Mouse (Mus musculus) neural tube, embryonic 13.5 days (tissue): ENCODE data around the gene Fcnb. TPM values are rescaled to one million over a fixed set of nuclear protein-coding genes. Genes with fewer than 3 reads are reported as not detected.

Experiments used
- ATAC-seq: fragments of 200-750 bp; cut with Nextera tagmentation; 2 replicates; pipeline ENCODE4 v1.8.0; 2017; ENCODE audit warnings: low read depth, mild to moderate bottlenecking, moderate TSS enrichment, moderate library complexity
- H3K27ac ChIP-seq: fragments of 300-500 bp; sonication (generic); replicated peaks from 2 replicates; pipeline ENCODE4 v1.5.1; 2015; ENCODE audit warnings: moderate library complexity, mild to moderate bottlenecking, inconsistent platforms
- H3K27me3 ChIP-seq: fragments of 300-500 bp; sonication (generic); 2 replicates; pipeline ENCODE4 v1.6.1; 2015; ENCODE audit warnings: mild to moderate bottlenecking, inconsistent platforms
- H3K36me3 ChIP-seq: fragments of 300-500 bp; sonication (generic); 2 replicates; pipeline ENCODE4 v1.6.1; 2015; ENCODE audit warnings: mild to moderate bottlenecking, inconsistent platforms
- H3K4me1 ChIP-seq: fragments of 300-500 bp; sonication (generic); replicated peaks from 2 replicates; pipeline ENCODE4 v1.6.1; 2015; ENCODE audit warnings: inconsistent platforms
- H3K4me2 ChIP-seq: fragments of 300-500 bp; sonication (generic); 2 replicates; pipeline ENCODE4 v1.6.1; 2015; ENCODE audit warnings: inconsistent platforms, mild to moderate bottlenecking, moderate library complexity
- H3K4me3 ChIP-seq: fragments of 300-500 bp; sonication (generic); 2 replicates; pipeline ENCODE4 v1.5.1; 2015; ENCODE audit warnings: mild to moderate bottlenecking, inconsistent platforms
- H3K9ac ChIP-seq: fragments of 300-500 bp; sonication (generic); 2 replicates; pipeline ENCODE4 v1.6.1; 2015; ENCODE audit warnings: moderate library complexity, mild to moderate bottlenecking, inconsistent platforms
- H3K9me3 ChIP-seq: fragments of 300-500 bp; sonication (generic); 2 replicates; pipeline ENCODE4 v1.6.1; 2016; ENCODE audit warnings: inconsistent platforms
- WGBS: fragments of 180-500 bp; shearing (Covaris S2); methylation state at CpG from one replicate; pipeline ENCODE4 v1.1.7; 2015; 5-methylcytosine and 5-hydroxymethylcytosine counted together
- polyA plus RNA-seq: library from polyadenylated mRNA; unstranded; fragments of >200 nt; fragmentation: Nextera tagmentation; extraction: Ambion mirVana; gene quantifications from 2 replicates; pipeline ENCODE4 v1.2.1, GENCODE M21; 2015

Fcnb gene
- polyA plus RNA-seq, 1 experiment from 2014 or later, result 0.27 TPM

DNA sequence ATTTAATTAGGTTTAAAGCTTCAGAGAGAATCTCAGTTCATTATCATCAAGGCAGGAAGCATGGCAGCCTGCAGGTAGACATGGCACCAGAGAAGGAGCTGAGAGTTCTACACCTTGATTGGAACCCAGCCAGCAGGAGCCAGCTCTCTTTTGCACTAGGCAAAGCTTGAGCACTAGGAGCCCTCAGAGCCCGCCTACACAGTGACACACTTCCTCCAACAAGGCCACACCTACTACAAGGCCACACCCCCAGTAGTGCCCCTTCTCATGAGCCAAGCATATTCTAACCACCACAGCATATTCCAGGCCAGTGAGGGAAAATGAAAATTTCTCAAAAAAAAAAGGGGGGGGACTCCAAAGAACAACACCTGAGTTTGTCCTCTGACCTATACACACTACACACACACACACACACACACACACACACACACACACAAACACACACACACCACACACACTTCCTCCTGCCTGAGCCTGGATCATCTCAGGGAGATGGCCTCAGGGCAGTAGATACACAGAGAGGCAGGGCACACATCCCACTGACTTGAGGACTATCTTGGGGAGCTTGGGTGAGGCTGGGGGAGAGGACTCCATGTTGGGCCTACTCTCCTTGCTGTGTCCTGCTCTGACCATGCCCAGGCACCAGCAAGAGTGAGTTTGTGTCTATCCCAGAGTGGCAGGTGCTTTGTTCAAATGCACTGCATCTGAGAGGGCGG is 16.7 kb downstream of the Fcnb start:
- ATAC-seq, result no peak; the same call in 1 of the 2 replicates
- H3K9ac ChIP-seq, result no peak overlapping the region
- H3K4me1 ChIP-seq, result peaks cover 27% of the 10 kb centered on the region
- 63% methylated on average over 2 of the region's 2 CpGs for WGBS
- no peaks in the 10 kb centered on the region for H3K27me3 ChIP-seq
- no peaks in the 10 kb centered on the region for H3K36me3 ChIP-seq
- peak overlapping the region; percentile 59 for H3K27ac ChIP-seq
- H3K9me3 ChIP-seq, result no peaks in the 10 kb centered on the region
- no peak overlapping the region for H3K4me3 ChIP-seq
- H3K4me2 ChIP-seq, result no peak overlapping the region

GRCm38 (mm10) chr2:28067175-28067574 is 17.5 kb downstream of the Fcnb start:
- Histone ChIP-seq H3K4me1 (peaks cover 27% of the 10 kb centered on the region), H3K4me3 (no peak overlapping the region), H3K9me3 (no peaks in the 10 kb centered on the region), H3K9ac (no peak overlapping the region), H3K27me3 (no peaks in the 10 kb centered on the region), H3K27ac (peak overlapping the region; percentile 56), H3K36me3 (no peaks in the 10 kb centered on the region), H3K4me2 (no peak overlapping the region)
- 52% methylated on average over 6 of the region's 6 CpGs for WGBS
- no peak for ATAC-seq

DNA sequence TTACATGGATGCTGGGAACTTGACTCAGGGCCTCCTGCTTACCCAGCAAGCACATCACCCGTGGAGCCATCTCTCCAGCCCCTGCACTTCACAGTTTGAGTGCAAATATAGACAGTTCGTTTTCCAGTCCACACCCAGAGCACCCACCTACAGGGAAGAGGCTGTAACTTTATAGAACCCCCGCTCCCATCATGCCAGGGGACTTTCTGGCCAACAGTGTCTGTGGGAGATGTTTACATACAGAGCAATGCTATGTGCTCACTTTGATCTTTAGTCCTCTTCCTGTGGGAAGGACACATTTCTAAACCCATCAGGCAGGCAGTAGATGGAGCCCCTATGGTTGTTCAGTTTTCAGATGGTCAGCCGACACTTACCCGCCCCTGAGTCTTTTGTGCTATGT is 18.0 kb downstream of the Fcnb start:
- Histone ChIP-seq H3K4me3 (no peak overlapping the region), H3K4me2 (no peak overlapping the region), H3K36me3 (no peaks in the 10 kb centered on the region), H3K9ac (no peak overlapping the region), H3K27ac (peak overlapping the region; percentile 56; the same call in 1 of the 2 replicates), H3K9me3 (no peaks in the 10 kb centered on the region), H3K27me3 (no peaks in the 10 kb centered on the region), H3K4me1 (peaks cover 27% of the 10 kb centered on the region)
- 75% methylated on average over 5 of the region's 5 CpGs for WGBS
- ATAC-seq, result no peak

- 90% methylated on average over 5 of the region's 5 CpGs for WGBS
- no peak overlapping the region for H3K27ac ChIP-seq
- ATAC-seq, result no peak
- H3K4me1 ChIP-seq, result peaks cover 27% of the 10 kb centered on the region
- H3K36me3 ChIP-seq, result no peaks in the 10 kb centered on the region
- no peak overlapping the region for H3K4me2 ChIP-seq
- no peak overlapping the region for H3K4me3 ChIP-seq
- H3K9me3 ChIP-seq, result no peaks in the 10 kb centered on the region
- H3K9ac ChIP-seq, result no peak overlapping the region
- no peaks in the 10 kb centered on the region for H3K27me3 ChIP-seq
Measured at GRCm38 (mm10) chr2:28065081-28065651, 19.5 kb downstream of the Fcnb start.

- ATAC-seq, result no peak
- H3K4me3 ChIP-seq, result no peak overlapping the region
- no peaks in the 10 kb centered on the region for H3K36me3 ChIP-seq
- H3K27ac ChIP-seq, result no peak overlapping the region
- no peaks in the 10 kb centered on the region for H3K27me3 ChIP-seq
- no peak overlapping the region for H3K4me2 ChIP-seq
- 83% methylated on average over 7 of the region's 7 CpGs for WGBS
- no peaks in the 10 kb centered on the region for H3K9me3 ChIP-seq
- H3K4me1 ChIP-seq, result peaks cover 25% of the 10 kb centered on the region
- no peak overlapping the region for H3K9ac ChIP-seq
Measured at GRCm38 (mm10) chr2:28064339-28065080, 20.2 kb downstream of the Fcnb start.

GRCm38 (mm10) chr2:28063711-28064338 is 20.9 kb downstream of the Fcnb start:
- ATAC-seq, result no peak

GRCm38 (mm10) chr2:28059922-28060321 is 24.8 kb downstream of the Fcnb start:
- H3K4me1 ChIP-seq, result no peaks in the 10 kb centered on the region
- no peaks in the 10 kb centered on the region for H3K9me3 ChIP-seq
- WGBS, result 88% methylated on average over 1 of the region's 1 CpGs
- no peak overlapping the region for H3K4me2 ChIP-seq
- H3K27me3 ChIP-seq, result no peaks in the 10 kb centered on the region
- no peak overlapping the region for H3K4me3 ChIP-seq
- H3K9ac ChIP-seq, result no peak overlapping the region
- H3K27ac ChIP-seq, result no peak overlapping the region
- ATAC-seq, result no peak
- no peaks in the 10 kb centered on the region for H3K36me3 ChIP-seq

More at GRCm38 (mm10) chr2:28063711-28064338, 20.9 kb downstream of the Fcnb start:
- Histone ChIP-seq H3K36me3 (no peaks in the 10 kb centered on the region), H3K4me2 (no peak overlapping the region), H3K4me1 (peaks cover 21% of the 10 kb centered on the region), H3K9me3 (no peaks in the 10 kb centered on the region), H3K27ac (no peak overlapping the region), H3K4me3 (no peak overlapping the region), H3K9ac (no peak overlapping the region), H3K27me3 (no peaks in the 10 kb centered on the region)
- 90% methylated on average over 4 of the region's 4 CpGs for WGBS

- Histone ChIP-seq H3K4me2 (no peak overlapping the region), H3K36me3 (no peaks in the 10 kb centered on the region), H3K9ac (no peak overlapping the region), H3K4me3 (no peak overlapping the region), H3K27ac (no peak overlapping the region), H3K4me1 (no peaks in the 10 kb centered on the region), H3K9me3 (0 out of 2 replicates have a peak, but pooled peaks cover 6% of the 10 kb centered on the region), H3K27me3 (no peaks in the 10 kb centered on the region; the same call in 1 of the 2 replicates)
- no peak for ATAC-seq
- 85% methylated on average over 7 of the region's 7 CpGs for WGBS
Measured at GRCm38 (mm10) chr2:28047092-28047491, 37.6 kb downstream of the Fcnb start.

DNA sequence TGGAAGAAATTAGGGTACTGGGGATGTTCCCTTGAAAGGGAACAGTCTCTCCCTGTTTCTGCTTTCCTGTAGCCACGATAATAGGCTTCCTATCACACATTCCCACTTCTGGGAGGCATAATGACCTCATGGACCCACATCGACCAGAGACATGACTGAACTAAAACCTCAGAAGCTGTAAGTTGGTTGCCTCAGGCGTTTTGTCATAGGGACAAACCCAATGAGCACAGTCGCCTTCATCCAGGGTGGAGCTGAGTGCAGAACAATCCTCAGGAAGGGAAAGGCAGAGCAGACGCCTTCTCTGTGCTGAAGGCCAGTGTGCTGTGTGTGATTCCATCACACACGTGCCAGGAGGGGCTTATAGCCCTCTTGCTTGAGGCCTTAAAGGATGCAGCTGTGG is 38.4 kb downstream of the Fcnb start:
- 77% methylated on average over 6 of the region's 6 CpGs for WGBS
- Histone ChIP-seq H3K4me3 (no peak overlapping the region), H3K27me3 (no peaks in the 10 kb centered on the region; the same call in 1 of the 2 replicates), H3K27ac (no peak overlapping the region), H3K9me3 (0 out of 2 replicates have a peak, but pooled peaks cover 6% of the 10 kb centered on the region), H3K4me2 (no peak overlapping the region), H3K36me3 (no peaks in the 10 kb centered on the region), H3K9ac (no peak overlapping the region; the same call in 1 of the 2 replicates), H3K4me1 (no peaks in the 10 kb centered on the region)
- ATAC-seq, result no peak

DNA sequence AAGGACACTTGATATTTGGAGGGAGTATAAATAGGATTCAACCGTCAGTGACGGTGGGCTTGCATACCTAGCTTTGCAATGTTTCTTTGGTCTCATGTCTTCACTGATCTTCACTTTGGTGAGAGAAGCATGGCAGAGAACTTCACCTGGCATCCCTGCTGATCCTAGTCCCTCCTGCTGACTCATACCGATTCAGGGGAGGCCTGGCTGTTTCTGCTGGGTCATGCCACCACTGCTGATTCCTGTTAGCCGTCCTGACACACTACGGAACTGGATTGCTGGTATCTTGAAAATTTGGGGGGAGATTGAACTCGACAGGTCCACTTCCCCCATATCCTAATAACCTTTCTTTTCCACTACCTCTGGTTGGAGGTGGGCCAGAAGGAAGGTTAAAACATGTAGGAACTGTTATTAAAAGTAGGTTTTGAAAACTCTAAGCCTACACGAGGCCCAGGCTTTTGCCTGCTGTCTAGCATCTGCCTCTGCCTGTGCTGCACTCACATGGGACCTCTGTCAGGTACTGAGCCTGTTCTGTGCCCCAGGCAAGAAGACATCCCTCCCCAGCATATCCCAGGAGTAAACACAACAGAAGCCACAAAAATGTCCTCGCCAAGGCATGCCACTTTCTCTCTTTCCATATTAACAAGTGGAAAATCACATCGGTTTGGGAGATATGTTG is 39.6 kb downstream of the Fcnb start:
- no peak for ATAC-seq
- Histone ChIP-seq H3K36me3 (no peaks in the 10 kb centered on the region), H3K27me3 (no peaks in the 10 kb centered on the region; the same call in 1 of the 2 replicates), H3K27ac (no peak overlapping the region), H3K4me1 (no peaks in the 10 kb centered on the region), H3K4me2 (no peak overlapping the region), H3K4me3 (no peak overlapping the region), H3K9ac (no peak overlapping the region), H3K9me3 (0 out of 2 replicates have a peak, but pooled peaks cover 6% of the 10 kb centered on the region)
- WGBS, result 88% methylated on average over 9 of the region's 9 CpGs

DNA sequence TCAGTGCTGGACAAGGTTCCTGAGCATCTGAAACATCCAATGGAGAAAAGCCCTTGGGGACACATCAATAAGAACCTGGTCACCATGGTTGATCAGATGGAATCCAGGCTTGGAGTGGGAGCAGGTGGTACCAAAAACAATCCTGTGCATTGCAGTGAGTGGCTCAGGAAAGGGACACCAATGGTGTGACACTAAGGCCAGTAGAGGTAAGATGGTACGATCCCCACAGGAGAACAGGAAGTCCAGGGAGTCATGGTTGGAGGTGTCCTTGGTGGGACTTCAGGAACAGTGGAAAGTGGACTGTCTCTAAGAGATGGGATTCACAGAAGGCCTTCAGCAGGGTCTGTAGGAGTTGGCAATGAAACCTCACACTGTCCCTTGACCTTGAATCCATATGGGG is 44.2 kb downstream of the Fcnb start:
- WGBS, result 90% methylated on average over 1 of the region's 1 CpGs
- no peak overlapping the region for H3K9ac ChIP-seq

More for the DNA sequence above, 44.2 kb downstream of the Fcnb start:
- H3K4me1 ChIP-seq, result peaks cover 12% of the 10 kb centered on the region
- peaks cover 10% of the 10 kb centered on the region; the same call in 1 of the 2 replicates for H3K27me3 ChIP-seq
- no peak overlapping the region for H3K27ac ChIP-seq
- no peak overlapping the region for H3K4me3 ChIP-seq
- H3K9me3 ChIP-seq, result 0 out of 2 replicates have a peak, but pooled peaks cover 6% of the 10 kb centered on the region
- no peaks in the 10 kb centered on the region for H3K36me3 ChIP-seq
- H3K4me2 ChIP-seq, result no peak overlapping the region
- ATAC-seq, result no peak
